Comparison of ENCODE assay signal across 8 mouse cellular contexts in genomic region chr4:148087907-148088527, GRCm38 (mm10). TPM values are rescaled to one million over a fixed set of nuclear protein-coding genes. Genes with fewer than 3 reads are reported as not detected.
A peak's percentile ranks its signal among the peaks of the same experiment; 100 is the strongest.
DNase-seq lines count a peak whose midpoint lies in the region; ATAC-seq and TF ChIP-seq lines count a peak whose summit lies in the region.

Gene Agtrap, minus strand, starts transcription at chr4:148088031.

- DNase-seq in brain, embryonic 14.5 days (ENCODE audit: low read depth), result peak; percentile 96
- peak; percentile 97 for DNase-seq in kidney, postnatal 0 days (ENCODE audit: low spot score)
- DNase-seq in liver, embryonic 11.5 days (ENCODE audit: low spot score), result peak; percentile 84
- peak; percentile 89 for DNase-seq in naive thymus-derived CD4-positive, alpha-beta T cell, adult 2 months (ENCODE audit: low read depth)

- 6% methylated on average over 34 of the region's 34 CpGs for WGBS in heart, embryonic 11.5 days (ENCODE audit: insufficient replicate concordance)
- 7% methylated on average over 34 of the region's 34 CpGs for WGBS in kidney, postnatal 0 days
- WGBS in liver, embryonic 11.5 days, result 8% methylated on average over 34 of the region's 34 CpGs
- 5% methylated on average over 34 of the region's 34 CpGs for WGBS in stomach, embryonic 14.5 days

- peak within 1 kb of the TSS; percentile 69 for H3ac ChIP-seq in C2C12 (ENCODE audit: control insufficient read depth, insufficient read length, low read depth)

- peak within 1 kb of the TSS; percentile 80 for H3K9ac ChIP-seq in heart, embryonic 11.5 days (ENCODE audit: low read depth, low read length)
- H3K9ac ChIP-seq in kidney, postnatal 0 days (ENCODE audit: low read depth, low read length), result peak within 1 kb of the TSS; percentile 85
- peak within 1 kb of the TSS; percentile 89 for H3K9ac ChIP-seq in liver, embryonic 11.5 days (ENCODE audit: low read depth, low read length)
- H3K9ac ChIP-seq in stomach, embryonic 14.5 days (replicated peaks; ENCODE audit: low read depth, low read length), result peak within 1 kb of the TSS; percentile 64

- H3K27ac ChIP-seq in heart, embryonic 11.5 days (ENCODE audit: low read depth, low read length), result peak within 1 kb of the TSS; percentile 35; the same call in 1 of the 2 replicates
- H3K27ac ChIP-seq in kidney, postnatal 0 days, result peak within 1 kb of the TSS; percentile 80
- H3K27ac ChIP-seq in liver, embryonic 11.5 days (ENCODE audit: low read depth, low read length), result peak within 1 kb of the TSS; percentile 65
- H3K27ac ChIP-seq in stomach, embryonic 14.5 days (ENCODE audit: low read length), result peak within 1 kb of the TSS; percentile 1; the same call in 1 of the 2 replicates

- peak; percentile 90 for ATAC-seq in heart, embryonic 11.5 days (replicated peaks; ENCODE audit: insufficient number of reproducible peaks, low FRiP score, low TSS enrichment)
- peak; percentile 90 for ATAC-seq in kidney, postnatal 0 days (replicated peaks; ENCODE audit: low FRiP score, low read depth)
- peak; percentile 85 for ATAC-seq in liver, embryonic 11.5 days (replicated peaks; ENCODE audit: low FRiP score)
- peak; percentile 92 for ATAC-seq in stomach, embryonic 14.5 days (ENCODE audit: insufficient number of reproducible peaks, insufficient read depth, low FRiP score, low read depth)

- no peaks in the 10 kb centered on the region for H3K9me3 ChIP-seq in erythroblast, embryonic 14.5 days (ENCODE audit: control insufficient read depth, low read length)
- H3K9me3 ChIP-seq in heart, embryonic 11.5 days (replicated peaks; ENCODE audit: control insufficient read depth, low read length), result no peaks in the 10 kb centered on the region
- no peaks in the 10 kb centered on the region for H3K9me3 ChIP-seq in kidney, postnatal 0 days (replicated peaks; ENCODE audit: low read length)
- no peaks in the 10 kb centered on the region for H3K9me3 ChIP-seq in liver, embryonic 11.5 days (ENCODE audit: control insufficient read depth, low read length)
- H3K9me3 ChIP-seq in stomach, embryonic 14.5 days (ENCODE audit: control insufficient read depth, low read depth, low read length), result no peaks in the 10 kb centered on the region

- H3K4me2 ChIP-seq in heart, embryonic 11.5 days, result peak within 1 kb of the TSS; percentile 81
- H3K4me2 ChIP-seq in kidney, postnatal 0 days (ENCODE audit: low read length), result peak within 1 kb of the TSS; percentile 77
- H3K4me2 ChIP-seq in liver, embryonic 11.5 days, result peak within 1 kb of the TSS; percentile 86
- H3K4me2 ChIP-seq in stomach, embryonic 14.5 days (replicated peaks; ENCODE audit: low read depth, low read length), result peak within 1 kb of the TSS; percentile 87

- peak within 1 kb of the TSS; percentile 48 for H3K4me3 ChIP-seq in C2C12 (ENCODE audit: insufficient read depth, poor library complexity, severe bottlenecking)
- peak within 1 kb of the TSS; percentile 75 for H3K4me3 ChIP-seq in erythroblast, embryonic 14.5 days (replicated peaks)
- peak within 1 kb of the TSS; percentile 76 for H3K4me3 ChIP-seq in heart, embryonic 11.5 days (ENCODE audit: low read depth, low read length)
- H3K4me3 ChIP-seq in kidney, postnatal 0 days (replicated peaks; ENCODE audit: low read depth, low read length), result peak within 1 kb of the TSS; percentile 80
- peak within 1 kb of the TSS; percentile 84 for H3K4me3 ChIP-seq in liver, embryonic 11.5 days (ENCODE audit: low read depth, low read length)
- H3K4me3 ChIP-seq in stomach, embryonic 14.5 days (ENCODE audit: low read depth, low read length), result peak within 1 kb of the TSS; percentile 78

- H3K79me2 ChIP-seq in C2C12 (ENCODE audit: control insufficient read depth, insufficient read depth), result peaks cover 5% of the 10 kb centered on the region

- H3K79me3 ChIP-seq in C2C12 (ENCODE audit: low read depth), result no peaks in the 10 kb centered on the region

- TF ChIP-seq CTCF in C2C12 (IDR thresholded peaks at IDR 0.05; ENCODE audit: control insufficient read depth, insufficient read depth, insufficient read length), result no peak
- TF ChIP-seq CTCF in brain, embryonic 14.5 days (IDR thresholded peaks at IDR 0.05; ENCODE audit: borderline replicate concordance, extremely low read depth, insufficient read depth, insufficient read length), result no peak
- TF ChIP-seq CTCF in kidney, postnatal 0 days (IDR thresholded peaks at IDR 0.05; ENCODE audit: low read depth), result no peak

- H3K4me1 ChIP-seq in erythroblast, embryonic 14.5 days (ENCODE audit: control insufficient read depth), result peaks cover 36% of the 10 kb centered on the region
- H3K4me1 ChIP-seq in heart, embryonic 11.5 days (ENCODE audit: control insufficient read depth, insufficient read depth, low read length), result peaks cover 26% of the 10 kb centered on the region
- peaks cover 21% of the 10 kb centered on the region for H3K4me1 ChIP-seq in kidney, postnatal 0 days (replicated peaks; ENCODE audit: insufficient read depth, low read length)
- peaks cover 41% of the 10 kb centered on the region for H3K4me1 ChIP-seq in liver, embryonic 11.5 days (replicated peaks; ENCODE audit: control insufficient read depth, insufficient read depth, low read length)
- peaks cover 16% of the 10 kb centered on the region; the same call in 1 of the 2 replicates for H3K4me1 ChIP-seq in stomach, embryonic 14.5 days (ENCODE audit: control insufficient read depth, insufficient read depth, low read length)

- H3K36me3 ChIP-seq in C2C12 (ENCODE audit: control insufficient read depth, insufficient read depth), result no peaks in the 10 kb centered on the region
- H3K36me3 ChIP-seq in erythroblast, embryonic 14.5 days (ENCODE audit: control insufficient read depth), result no peaks in the 10 kb centered on the region
- H3K36me3 ChIP-seq in heart, embryonic 11.5 days (ENCODE audit: control insufficient read depth, insufficient read depth, low read length), result no peaks in the 10 kb centered on the region
- no peaks in the 10 kb centered on the region for H3K36me3 ChIP-seq in kidney, postnatal 0 days (ENCODE audit: insufficient read depth, low read length)
- 0 out of 2 replicates have a peak, but pooled peaks cover 2% of the 10 kb centered on the region for H3K36me3 ChIP-seq in liver, embryonic 11.5 days (ENCODE audit: control insufficient read depth, insufficient read depth, low read length)
- no peaks in the 10 kb centered on the region for H3K36me3 ChIP-seq in stomach, embryonic 14.5 days (ENCODE audit: control insufficient read depth, insufficient read depth, low read length)

- no peak for TF ChIP-seq POLR2A in brain, embryonic 14.5 days (IDR thresholded peaks at IDR 0.05; ENCODE audit: borderline replicate concordance, extremely low read depth, insufficient read depth, insufficient read length, poor library complexity, severe bottlenecking)

- no peaks in the 10 kb centered on the region for H3K27me3 ChIP-seq in C2C12 (ENCODE audit: control insufficient read depth, insufficient read depth, insufficient read length)
- no peaks in the 10 kb centered on the region for H3K27me3 ChIP-seq in erythroblast, embryonic 14.5 days (ENCODE audit: control insufficient read depth)
- no peaks in the 10 kb centered on the region for H3K27me3 ChIP-seq in heart, embryonic 11.5 days (ENCODE audit: control insufficient read depth, insufficient read depth, low read length)
- H3K27me3 ChIP-seq in kidney, postnatal 0 days (ENCODE audit: insufficient read depth, low read length), result no peaks in the 10 kb centered on the region
- no peaks in the 10 kb centered on the region for H3K27me3 ChIP-seq in liver, embryonic 11.5 days (replicated peaks; ENCODE audit: control insufficient read depth, insufficient read depth, low read length)
- H3K27me3 ChIP-seq in stomach, embryonic 14.5 days (ENCODE audit: control insufficient read depth, insufficient read depth, low read length), result no peaks in the 10 kb centered on the region

TF ChIP-seq in C2C12, 6 proteins besides CTCF, POLR2A, EP300 and RAD21:
- TF ChIP-seq CEBPB (IDR thresholded peaks at IDR 0.05; ENCODE audit: low read depth), result peak; percentile 18
- TF ChIP-seq USF1 (IDR thresholded peaks at IDR 0.05; ENCODE audit: low read depth), result peak; percentile 95
- peak; percentile 68 for TF ChIP-seq MYOD1 (IDR thresholded peaks at IDR 0.05; ENCODE audit: control insufficient read depth, insufficient read length, low read depth)
- no peak for TF ChIP-seq MAX (IDR thresholded peaks at IDR 0.05)

RNA-seq across cellular contexts. Expression of gene Agtrap, which starts in this region (rescaled TPM):
- polyA plus RNA-seq in C2C12 (2012; fragmentation: generic; extraction: Trizol), result 8.2 TPM
- polyA plus RNA-seq in brain, embryonic 14.5 days (2012; rRNA removed), result 4.6 and 5.7 TPM in 2 replicates
- polyA plus RNA-seq in erythroblast, embryonic 14.5 days (2012), result 0.17 and 0.30 TPM in 2 replicates
- 12.7 and 17.6 TPM in 2 replicates for polyA plus RNA-seq in heart, embryonic 11.5 days (2014; fragmentation: Nextera tagmentation; extraction: Ambion mirVana)
- 38.4 and 38.9 TPM in 2 replicates for polyA plus RNA-seq in kidney, postnatal 0 days (2015; fragmentation: Nextera tagmentation; extraction: Ambion mirVana)
- polyA plus RNA-seq in liver, embryonic 11.5 days (2014; fragmentation: Nextera tagmentation; extraction: Ambion mirVana), result 18.3 and 20.9 TPM in 2 replicates
- polyA plus RNA-seq in stomach, embryonic 14.5 days (2014; fragmentation: Nextera tagmentation; extraction: Ambion mirVana), result 12.8 and 13.3 TPM in 2 replicates

Comparison
In these comparisons a context has a peak if more than half of its experiments do, and no peak if none do; other contexts are left out.
1. Peak in every context shown above with its lines: DNase-seq, ATAC-seq, H3K4me3 ChIP-seq and H3K27ac ChIP-seq.
2. H3K27ac ChIP-seq: peak in every context shown above with its lines; median percentile 80 in kidney, postnatal 0 days; 65 in liver, embryonic 11.5 days; 35 in heart, embryonic 11.5 days; 1 in stomach, embryonic 14.5 days.